Mouse (Mus musculus) adrenal gland, adult 18-20 months (tissue): ENCODE measurements around the gene Npr3. TPM values are rescaled to one million over a fixed set of nuclear protein-coding genes. Genes with fewer than 3 reads are reported as not detected.

ENCODE experiments used
- total RNA-seq, 2 experiments: library from RNA; stranded (reverse); gene quantifications; 1 replicate in 1 of 2; 2 replicates in 1 of 2; pipeline ENCODE4 v1.2.3; 2021

Npr3 gene
- total RNA-seq, 2 experiments from 2014 or later = 12.6 to 55.5 TPM

Other genes with a start within 250 kb of the Npr3 start
- gene Sub1, start 89.7 kb upstream of the Npr3 start, total RNA-seq = 100 to 1,000 TPM; 203 to 249 TPM
- 100 to 1,000 TPM; 178 to 179 TPM for gene Zfr, start 210.5 kb upstream of the Npr3 start, total RNA-seq